Mouse (Mus musculus): ENCODE measurements at regions not wholly inside any gene's neighbourhood (a gene's known extent, or its start where the extent isn't known, plus 50 kb on each side); places are given as distances from the start of the nearest gene placed in this dataset.
A peak's percentile ranks its signal among the peaks of the same experiment; 100 is the strongest.
"Not testable (repeated sequence)": the region's sequence is repeated elsewhere in the genome, so short reads cannot be mapped to it uniquely, and the experiment has no call there.

- no peak for ATAC-seq
- 62% methylated on average over 5 of the region's 5 CpGs for WGBS
- no peaks in the 10 kb centered on the region for H3K9me3 ChIP-seq (replicated peaks; ENCODE audit: control insufficient read depth, low read length, poor library complexity, severe bottlenecking)
- H3K4me3 ChIP-seq (ENCODE audit: low read depth, low read length): no peak overlapping the region
- H3K36me3 ChIP-seq (ENCODE audit: control insufficient read depth, insufficient read depth, low read length): no peaks in the 10 kb centered on the region
- no peaks in the 10 kb centered on the region for H3K27me3 ChIP-seq (ENCODE audit: control insufficient read depth, insufficient read depth, low read depth, low read length)
- H3K9ac ChIP-seq (ENCODE audit: low read depth, low read length): no peak overlapping the region
- H3K4me2 ChIP-seq (ENCODE audit: low read length): no peak overlapping the region
- H3K27ac ChIP-seq (ENCODE audit: low read length): no peak overlapping the region
- no peaks in the 10 kb centered on the region for H3K4me1 ChIP-seq (ENCODE audit: control insufficient read depth, insufficient read depth, low read length)
Measured at GRCm38 (mm10) chr3:44122311-44122710, 1255.9 kb upstream of the Pcdh10 start.

- ATAC-seq: peak; percentile 66
- H3K9me3 ChIP-seq (replicated peaks; ENCODE audit: control insufficient read depth, low read length, poor library complexity, severe bottlenecking): no peaks in the 10 kb centered on the region
- H3K4me3 ChIP-seq (ENCODE audit: low read depth, low read length): no peak overlapping the region
- 50% methylated on average over 1 of the region's 1 CpGs for WGBS
- H3K27ac ChIP-seq (ENCODE audit: low read length): no peak overlapping the region
- no peaks in the 10 kb centered on the region for H3K4me1 ChIP-seq (ENCODE audit: control insufficient read depth, insufficient read depth, low read length)
- H3K4me2 ChIP-seq (ENCODE audit: low read length): no peak overlapping the region
- no peaks in the 10 kb centered on the region for H3K27me3 ChIP-seq (ENCODE audit: control insufficient read depth, insufficient read depth, low read depth, low read length)
- H3K36me3 ChIP-seq (ENCODE audit: control insufficient read depth, insufficient read depth, low read length): no peaks in the 10 kb centered on the region
- no peak overlapping the region for H3K9ac ChIP-seq (ENCODE audit: low read depth, low read length)
Measured at GRCm38 (mm10) chr3:44130657-44131056, 1247.5 kb upstream of the Pcdh10 start.

GRCm38 (mm10) chr3:44154526-44154925 is 1223.7 kb upstream of the Pcdh10 start:
- 50% methylated on average over 1 of the region's 1 CpGs for whole genome bisulfite sequencing

GRCm38 (mm10) chr3:44199876-44200275 is 1178.3 kb upstream of the Pcdh10 start:
- not testable (repeated sequence) for H3K9me3 ChIP-seq (replicated peaks; ENCODE audit: control insufficient read depth, low read length, poor library complexity, severe bottlenecking); H3K36me3 ChIP-seq (ENCODE audit: control insufficient read depth, insufficient read depth, low read length); H3K27ac ChIP-seq (ENCODE audit: low read length); H3K27me3 ChIP-seq (ENCODE audit: control insufficient read depth, insufficient read depth, low read depth, low read length); H3K4me2 ChIP-seq (ENCODE audit: low read length); H3K9ac ChIP-seq (ENCODE audit: low read depth, low read length); H3K4me3 ChIP-seq (ENCODE audit: low read depth, low read length); ATAC-seq; H3K4me1 ChIP-seq (ENCODE audit: control insufficient read depth, insufficient read depth, low read length)
- 93% methylated on average over 6 of the region's 6 CpGs for WGBS

More at GRCm38 (mm10) chr3:44154526-44154925, 1223.7 kb upstream of the Pcdh10 start:
- H3K27ac ChIP-seq (ENCODE audit: low read length): no peak overlapping the region
- H3K9ac ChIP-seq (ENCODE audit: low read depth, low read length): no peak overlapping the region
- H3K4me2 ChIP-seq (ENCODE audit: low read length): no peak overlapping the region
- no peaks in the 10 kb centered on the region for H3K27me3 ChIP-seq (ENCODE audit: control insufficient read depth, insufficient read depth, low read depth, low read length)
- H3K4me1 ChIP-seq (ENCODE audit: control insufficient read depth, insufficient read depth, low read length): no peaks in the 10 kb centered on the region
- no peak for ATAC-seq
- H3K36me3 ChIP-seq (ENCODE audit: control insufficient read depth, insufficient read depth, low read length): no peaks in the 10 kb centered on the region
- H3K4me3 ChIP-seq (ENCODE audit: low read depth, low read length): no peak overlapping the region
- no peaks in the 10 kb centered on the region for H3K9me3 ChIP-seq (replicated peaks; ENCODE audit: control insufficient read depth, low read length, poor library complexity, severe bottlenecking)

GRCm38 (mm10) chr3:44237532-44237931 is 1140.7 kb upstream of the Pcdh10 start:
- ATAC-seq: not testable (repeated sequence)
- WGBS: 93% methylated on average over 8 of the region's 8 CpGs

More at GRCm38 (mm10) chr3:44237532-44237931, 1140.7 kb upstream of the Pcdh10 start:
- H3K4me2 ChIP-seq (ENCODE audit: low read length); H3K4me3 ChIP-seq (ENCODE audit: low read depth, low read length); H3K27ac ChIP-seq (ENCODE audit: low read length); H3K9me3 ChIP-seq (replicated peaks; ENCODE audit: control insufficient read depth, low read length, poor library complexity, severe bottlenecking); H3K9ac ChIP-seq (ENCODE audit: low read depth, low read length); H3K27me3 ChIP-seq (ENCODE audit: control insufficient read depth, insufficient read depth, low read depth, low read length); H3K36me3 ChIP-seq (ENCODE audit: control insufficient read depth, insufficient read depth, low read length); H3K4me1 ChIP-seq (ENCODE audit: control insufficient read depth, insufficient read depth, low read length): not testable (repeated sequence)

Measured in midbrain, embryonic 16.5 days (tissue).